Mouse (Mus musculus): ENCODE data around the gene AI661453. TPM values are rescaled to one million over a fixed set of nuclear protein-coding genes. Genes with fewer than 3 reads are reported as not detected.

Gene AI661453
- polyA plus RNA-seq, 1 experiment, result 0.11 TPM

- no peak overlapping the region for H3K4me3 ChIP-seq (replicated peaks; ENCODE audit: insufficient read depth, low read depth, low read length)
- TF ChIP-seq POLR2A (IDR thresholded peaks at IDR 0.05; ENCODE audit: borderline replicate concordance, insufficient read depth, low read length) (no peak), CTCF (IDR thresholded peaks at IDR 0.05; ENCODE audit: borderline replicate concordance, insufficient read depth, low read depth, low read length) (no peak)
- H3K27ac ChIP-seq (ENCODE audit: insufficient read depth, low read length), result peak overlapping the region; percentile 61; the same call in 1 of the 2 replicates
- WGBS, result 83% methylated on average over 2 of the region's 2 CpGs
- H3K27me3 ChIP-seq (ENCODE audit: control insufficient read depth, insufficient read depth, low read length), result no peaks in the 10 kb centered on the region
- no peak for DNase-seq
- peaks cover 4% of the 10 kb centered on the region; the same call in 1 of the 2 replicates for H3K4me1 ChIP-seq (ENCODE audit: control insufficient read depth, insufficient read depth, low read length)
Observed at GRCm38 (mm10) chr17:47507523-47507922, 71.1 kb downstream of the AI661453 start.

- 39% methylated on average over 12 of the region's 12 CpGs for WGBS
- no peak for TF ChIP-seq POLR2A (IDR thresholded peaks at IDR 0.05; ENCODE audit: borderline replicate concordance, insufficient read depth, low read length)
- H3K27me3 ChIP-seq (ENCODE audit: control insufficient read depth, insufficient read depth, low read length), result no peaks in the 10 kb centered on the region
- peak in 1 of 2 experiments; percentile 48 for DNase-seq
- peaks cover 4% of the 10 kb centered on the region; the same call in 1 of the 2 replicates for H3K4me1 ChIP-seq (ENCODE audit: control insufficient read depth, insufficient read depth, low read length)
- peak overlapping the region; percentile 73 for H3K27ac ChIP-seq (ENCODE audit: insufficient read depth, low read length)
- no peak overlapping the region for H3K4me3 ChIP-seq (replicated peaks; ENCODE audit: insufficient read depth, low read depth, low read length)
Observed at GRCm38 (mm10) chr17:47508012-47508608, 71.7 kb downstream of the AI661453 start.

- no peak for DNase-seq
- H3K27ac ChIP-seq (ENCODE audit: insufficient read depth, low read length), result no peak overlapping the region
- H3K4me3 ChIP-seq (replicated peaks; ENCODE audit: insufficient read depth, low read depth, low read length), result no peak overlapping the region
- WGBS, result 52% methylated on average over 9 of the region's 9 CpGs
- peaks cover 4% of the 10 kb centered on the region; the same call in 1 of the 2 replicates for H3K4me1 ChIP-seq (ENCODE audit: control insufficient read depth, insufficient read depth, low read length)
- TF ChIP-seq POLR2A (IDR thresholded peaks at IDR 0.05; ENCODE audit: borderline replicate concordance, insufficient read depth, low read length) (no peak), CTCF (IDR thresholded peaks at IDR 0.05; ENCODE audit: borderline replicate concordance, insufficient read depth, low read depth, low read length) (no peak)
- H3K27me3 ChIP-seq (ENCODE audit: control insufficient read depth, insufficient read depth, low read length), result no peaks in the 10 kb centered on the region
Observed at GRCm38 (mm10) chr17:47509031-47509705, 72.8 kb downstream of the AI661453 start.

- H3K4me1 ChIP-seq (ENCODE audit: control insufficient read depth, insufficient read depth, low read length), result no peaks in the 10 kb centered on the region; the same call in 1 of the 2 replicates
- H3K4me3 ChIP-seq (replicated peaks; ENCODE audit: insufficient read depth, low read depth, low read length), result no peak overlapping the region
- TF ChIP-seq POLR2A (IDR thresholded peaks at IDR 0.05; ENCODE audit: borderline replicate concordance, insufficient read depth, low read length) (no peak), CTCF (IDR thresholded peaks at IDR 0.05; ENCODE audit: borderline replicate concordance, insufficient read depth, low read depth, low read length) (peak; percentile 54; the same call in 1 of the 2 replicates)
- H3K27ac ChIP-seq (ENCODE audit: insufficient read depth, low read length), result no peak overlapping the region
- 21% methylated on average over 25 of the region's 25 CpGs for WGBS
- H3K27me3 ChIP-seq (ENCODE audit: control insufficient read depth, insufficient read depth, low read length), result no peaks in the 10 kb centered on the region
- DNase-seq, result peak; percentile 85 to 86
Observed at GRCm38 (mm10) chr17:47511111-47512020, 75.0 kb downstream of the AI661453 start.

GRCm38 (mm10) chr17:47512956-47513775 lies 76.8 kb downstream of the AI661453 start:
- Histone ChIP-seq H3K4me3 (replicated peaks; ENCODE audit: insufficient read depth, low read depth, low read length) (no peak overlapping the region), H3K4me1 (ENCODE audit: control insufficient read depth, insufficient read depth, low read length) (no peaks in the 10 kb centered on the region; the same call in 1 of the 2 replicates), H3K27me3 (ENCODE audit: control insufficient read depth, insufficient read depth, low read length) (no peaks in the 10 kb centered on the region), H3K27ac (ENCODE audit: insufficient read depth, low read length) (no peak overlapping the region)
- no peak for DNase-seq
- WGBS, result 63% methylated on average over 10 of the region's 10 CpGs
- TF ChIP-seq CTCF (IDR thresholded peaks at IDR 0.05; ENCODE audit: borderline replicate concordance, insufficient read depth, low read depth, low read length) (no peak), POLR2A (IDR thresholded peaks at IDR 0.05; ENCODE audit: borderline replicate concordance, insufficient read depth, low read length) (no peak)

- Histone ChIP-seq H3K4me1 (ENCODE audit: control insufficient read depth, insufficient read depth, low read length) (no peaks in the 10 kb centered on the region), H3K27ac (ENCODE audit: insufficient read depth, low read length) (no peak overlapping the region), H3K27me3 (ENCODE audit: control insufficient read depth, insufficient read depth, low read length) (no peaks in the 10 kb centered on the region), H3K4me3 (replicated peaks; ENCODE audit: insufficient read depth, low read depth, low read length) (no peak overlapping the region)
- no peak for DNase-seq
- 69% methylated on average over 7 of the region's 7 CpGs for WGBS
- TF ChIP-seq CTCF (IDR thresholded peaks at IDR 0.05; ENCODE audit: borderline replicate concordance, insufficient read depth, low read depth, low read length) (no peak), POLR2A (IDR thresholded peaks at IDR 0.05; ENCODE audit: borderline replicate concordance, insufficient read depth, low read length) (no peak)
Observed at GRCm38 (mm10) chr17:47515180-47515844, 78.9 kb downstream of the AI661453 start.
